Mouse (Mus musculus) thymus, adult 2 months (tissue): ENCODE measurements around the gene Snapc5.
"Not testable (repeated sequence)": the region's sequence is repeated elsewhere in the genome, so short reads cannot be mapped to it uniquely, and the experiment has no call there.

ENCODE experiments used
- CTCF ChIP-seq: fragments of 200-500 bp; IDR thresholded peaks from 2 replicates; pipeline ENCODE4 v1.5.1; 2012; ENCODE audit warnings: mild to moderate bottlenecking, control low read depth, low read length, moderate library complexity, borderline replicate concordance; ENCODE audit not compliant: control insufficient read depth, poor library complexity, insufficient read depth; ENCODE audit errors: extremely low read depth
- POLR2A ChIP-seq: fragments of 200-500 bp; IDR thresholded peaks from 2 replicates; pipeline ENCODE4 v1.6.1; 2012; ENCODE audit warnings: mild to moderate bottlenecking, low read length, control low read depth, moderate library complexity; ENCODE audit not compliant: control insufficient read depth, poor library complexity, insufficient read depth; ENCODE audit errors: extremely low read depth

GRCm38 (mm10) chr9:64169967-64170366, 9.1 kb upstream of the Snapc5 start:
- not testable (repeated sequence) for TF ChIP-seq POLR2A, CTCF
